Mouse (Mus musculus) kidney, postnatal 0 days (tissue): ENCODE results near the gene Podn. TPM values are rescaled to one million over a fixed set of nuclear protein-coding genes. Genes with fewer than 3 reads are reported as not detected.
"Not testable (repeated sequence)": the region's sequence is repeated elsewhere in the genome, so short reads cannot be mapped to it uniquely, and the experiment has no call there.

Experiments
- ATAC-seq: fragments of 200-750 bp; cut with Nextera tagmentation; replicated peaks from 2 replicates; pipeline ENCODE4 v1.8.0; 2017; ENCODE audit warnings: low read depth, moderate number of reproducible peaks, moderate TSS enrichment, moderate library complexity; ENCODE audit not compliant: low FRiP score
- DNase-seq: peaks from one replicate; pipeline ENCODE4 v3.0.0-alpha.2; 2016; ENCODE audit warnings: low spot score
- H3K27ac ChIP-seq: fragments of 300-500 bp; sonication (generic); 2 replicates; pipeline ENCODE4 v1.5.1; 2014; ENCODE audit warnings: mild to moderate bottlenecking
- H3K27me3 ChIP-seq: fragments of 300-500 bp; sonication (generic); 2 replicates; pipeline ENCODE4 v1.6.1; 2014; ENCODE audit warnings: low read length, mixed read lengths; ENCODE audit not compliant: insufficient read depth
- H3K36me3 ChIP-seq: fragments of 300-500 bp; sonication (generic); 2 replicates; pipeline ENCODE4 v1.6.1; 2014; ENCODE audit warnings: low read length, mixed read lengths; ENCODE audit not compliant: insufficient read depth
- H3K4me1 ChIP-seq: fragments of 300-500 bp; sonication (generic); replicated peaks from 2 replicates; pipeline ENCODE4 v1.6.1; 2014; ENCODE audit warnings: antibody characterized with exemption, low read length, mixed read lengths; ENCODE audit not compliant: insufficient read depth
- H3K4me2 ChIP-seq: fragments of 300-500 bp; sonication (generic); 2 replicates; pipeline ENCODE4 v1.6.1; 2014; ENCODE audit warnings: mild to moderate bottlenecking, low read length, moderate library complexity, mixed read lengths
- H3K4me3 ChIP-seq: fragments of 300-500 bp; sonication (generic); replicated peaks from 2 replicates; pipeline ENCODE4 v1.5.1; 2014; ENCODE audit warnings: low read depth, low read length
- H3K9ac ChIP-seq: fragments of 300-500 bp; sonication (generic); 2 replicates; pipeline ENCODE4 v1.6.1; 2014; ENCODE audit warnings: low read depth, low read length
- H3K9me3 ChIP-seq: fragments of 300-500 bp; sonication (generic); replicated peaks from 2 replicates; pipeline ENCODE4 v1.6.1; 2016; ENCODE audit warnings: low read length, inconsistent platforms, mixed read lengths
- CTCF ChIP-seq: IDR thresholded peaks from 2 replicates; pipeline ENCODE4 v1.5.1; 2016; ENCODE audit warnings: antibody characterized with exemption, low read depth, mild to moderate bottlenecking, moderate library complexity
- WGBS: fragments of 180-500 bp; shearing (Covaris S2); extraction: QIAGEN DNeasy Blood & Tissue Kit; methylation state at CpG from one replicate; pipeline ENCODE4 v1.1.7; 2014; 5-methylcytosine and 5-hydroxymethylcytosine counted together
- polyA plus RNA-seq: library from polyadenylated mRNA; unstranded; fragments of >200 nt; fragmentation: Nextera tagmentation; extraction: Ambion mirVana; gene quantifications from 2 replicates; pipeline ENCODE4 v1.2.1, GENCODE M21; 2015

The Podn gene
- polyA plus RNA-seq = 1.2 and 1.4 TPM in 2 replicates

- H3K4me3 ChIP-seq = no peak within 1 kb of the TSS
- no peaks in the 10 kb centered on the region for H3K9me3 ChIP-seq
- no peak within 1 kb of the TSS for H3K9ac ChIP-seq
- 85% methylated on average over 4 of the region's 4 CpGs for WGBS
- H3K36me3 ChIP-seq = peaks cover 4% of the 10 kb centered on the region; the same call in 1 of the 2 replicates
- ATAC-seq (no peak), DNase-seq (no peak)
- no peaks in the 10 kb centered on the region for H3K27me3 ChIP-seq
- TF ChIP-seq CTCF = no peak
- no peaks in the 10 kb centered on the region for H3K4me1 ChIP-seq
- H3K4me2 ChIP-seq = no peak within 1 kb of the TSS
- H3K27ac ChIP-seq = no peak within 1 kb of the TSS
Measured at GRCm38 (mm10) chr4:108096345-108096744, at the start of gene Podn. Gene Podn, minus strand, starts transcription at chr4:108096445.

GRCm38 (mm10) chr4:108145554-108145953 is 49.3 kb upstream of the Podn start:
- H3K27ac ChIP-seq = peak overlapping the region; percentile 47; the same call in 1 of the 2 replicates
- 55% methylated on average over 3 of the region's 3 CpGs for WGBS
- H3K4me3 ChIP-seq, H3K4me1 ChIP-seq, H3K9ac ChIP-seq, DNase-seq, H3K27me3 ChIP-seq, H3K36me3 ChIP-seq, H3K4me2 ChIP-seq, ATAC-seq, H3K9me3 ChIP-seq: not testable (repeated sequence)

- H3K4me2 ChIP-seq = peak within 1 kb of the TSS; percentile 36
- no peaks in the 10 kb centered on the region for H3K9me3 ChIP-seq
- 61% methylated on average over 1 of the region's 1 CpGs for WGBS
- no peaks in the 10 kb centered on the region for H3K27me3 ChIP-seq
- peak within 1 kb of the TSS; percentile 50 for H3K27ac ChIP-seq
- 0 out of 2 replicates have a peak within 1 kb of the TSS, but pooled peaks have one; percentile 11 for H3K4me3 ChIP-seq
- ATAC-seq (peak; percentile 80), DNase-seq (peak; percentile 27)
- TF ChIP-seq CTCF = no peak
- no peaks in the 10 kb centered on the region for H3K36me3 ChIP-seq
- no peaks in the 10 kb centered on the region for H3K4me1 ChIP-seq
- peak within 1 kb of the TSS; percentile 1; the same call in 1 of the 2 replicates for H3K9ac ChIP-seq
Measured at GRCm38 (mm10) chr4:108144880-108145279, 48.6 kb upstream of the Podn start, which contains the start of gene Scp2. Gene Scp2, minus strand, starts transcription at chr4:108144998.

GRCm38 (mm10) chr4:108143778-108144177 is 47.5 kb upstream of the Podn start:
- H3K9me3 ChIP-seq = no peaks in the 10 kb centered on the region
- H3K36me3 ChIP-seq = no peaks in the 10 kb centered on the region
- no peak overlapping the region for H3K9ac ChIP-seq
- H3K27me3 ChIP-seq = no peaks in the 10 kb centered on the region
- DNase-seq (no peak), ATAC-seq (no peak)
- no peaks in the 10 kb centered on the region for H3K4me1 ChIP-seq
- TF ChIP-seq CTCF = no peak
- H3K4me3 ChIP-seq = 0 out of 2 replicates have a peak overlapping the region, but pooled peaks have one; percentile 11
- H3K27ac ChIP-seq = peak overlapping the region; percentile 31; the same call in 1 of the 2 replicates
- H3K4me2 ChIP-seq = peak overlapping the region; percentile 36; the same call in 1 of the 2 replicates

GRCm38 (mm10) chr4:108143178-108143577 is 46.9 kb upstream of the Podn start:
- not testable (repeated sequence) for DNase-seq, H3K4me2 ChIP-seq, H3K4me1 ChIP-seq, H3K9me3 ChIP-seq, H3K9ac ChIP-seq, H3K27ac ChIP-seq, H3K4me3 ChIP-seq, H3K27me3 ChIP-seq, H3K36me3 ChIP-seq, ATAC-seq
- 88% methylated on average over 2 of the region's 2 CpGs for WGBS
- TF ChIP-seq CTCF = peak; percentile 44

GRCm38 (mm10) chr4:108136938-108137337 is 40.7 kb upstream of the Podn start:
- no peaks in the 10 kb centered on the region for H3K36me3 ChIP-seq
- no peak for TF ChIP-seq CTCF
- H3K27ac ChIP-seq = no peak overlapping the region
- no peak for ATAC-seq
- no peaks in the 10 kb centered on the region for H3K4me1 ChIP-seq
- H3K4me3 ChIP-seq = no peak overlapping the region
- DNase-seq = no peak
- WGBS = 83% methylated on average over 5 of the region's 5 CpGs
- H3K9ac ChIP-seq = no peak overlapping the region
- H3K4me2 ChIP-seq = no peak overlapping the region
- no peaks in the 10 kb centered on the region for H3K9me3 ChIP-seq
- H3K27me3 ChIP-seq = no peaks in the 10 kb centered on the region

GRCm38 (mm10) chr4:108130452-108130851 is 34.2 kb upstream of the Podn start:
- Histone ChIP-seq H3K27ac (no peak overlapping the region), H3K4me2 (no peak overlapping the region), H3K4me3 (no peak overlapping the region), H3K36me3 (no peaks in the 10 kb centered on the region), H3K4me1 (no peaks in the 10 kb centered on the region), H3K9ac (no peak overlapping the region), H3K9me3 (no peaks in the 10 kb centered on the region), H3K27me3 (no peaks in the 10 kb centered on the region)
- TF ChIP-seq CTCF = no peak
- DNase-seq (no peak), ATAC-seq (no peak)
- 82% methylated on average over 3 of the region's 3 CpGs for WGBS
